Mouse (Mus musculus) C2C12 (cell line): ENCODE measurements at regions not wholly inside any gene's neighbourhood (a gene's known extent, or its start where the extent isn't known, plus 50 kb on each side); places are given as distances from the start of the nearest gene placed in this dataset.
A peak's percentile ranks its signal among the peaks of the same experiment; 100 is the strongest.

ENCODE experiments used
- CEBPB ChIP-seq: IDR thresholded peaks from one replicate; pipeline ENCODE4 v1.6.1; 2011; ENCODE audit warnings: low read depth, mild to moderate bottlenecking, control low read depth, moderate library complexity
- CTCF ChIP-seq: IDR thresholded peaks from one replicate; pipeline ENCODE4 v1.5.1; 2011; ENCODE audit not compliant: control insufficient read depth, insufficient read depth, insufficient read length
- FOSL1 ChIP-seq: IDR thresholded peaks from one replicate; pipeline ENCODE4 v1.8.0; 2011; ENCODE audit warnings: mild to moderate bottlenecking, low read length; ENCODE audit not compliant: poor library complexity, insufficient read depth, severe bottlenecking
- MAX ChIP-seq: IDR thresholded peaks from one replicate; pipeline ENCODE4 v1.6.1; 2011; ENCODE audit warnings: mild to moderate bottlenecking, control low read depth
- MYOD1 ChIP-seq: IDR thresholded peaks from one replicate; pipeline ENCODE4 v1.6.1; 2011; ENCODE audit warnings: low read depth; ENCODE audit not compliant: control insufficient read depth, insufficient read length
- MYOG ChIP-seq: IDR thresholded peaks from one replicate; pipeline ENCODE4 v1.6.1; 2011; ENCODE audit not compliant: control insufficient read depth, insufficient read length; ENCODE audit errors: extremely low read depth
- USF1 ChIP-seq: IDR thresholded peaks from one replicate; pipeline ENCODE4 v1.6.1; 2011; ENCODE audit warnings: low read depth, mild to moderate bottlenecking, control low read depth, moderate library complexity

DNA sequence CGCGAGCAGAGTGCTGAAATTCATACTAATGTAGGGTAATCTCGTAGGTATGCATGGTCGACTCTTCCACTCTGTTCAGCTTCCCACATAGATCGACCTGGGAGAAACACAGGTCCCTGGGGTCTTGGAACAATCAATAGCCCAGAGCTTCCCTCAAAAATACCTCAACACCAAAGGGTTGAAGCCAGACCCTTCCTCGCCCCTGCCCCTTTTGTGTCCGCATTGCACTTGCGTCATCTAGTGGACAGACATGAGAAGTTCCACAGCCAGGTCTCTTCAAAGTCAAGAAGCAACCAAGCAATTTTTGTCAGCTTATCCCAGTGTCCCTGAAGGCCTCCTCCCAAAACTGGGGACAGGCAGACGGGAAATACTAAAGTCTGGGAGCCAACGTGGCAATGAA is 65.1 kb upstream of the Foxa2 start:
- peak; percentile 35 for TF ChIP-seq CTCF
- TF ChIP-seq CEBPB, result no peak
- TF ChIP-seq MYOD1, result no peak
- no peak for TF ChIP-seq MYOG
- TF ChIP-seq MAX, result no peak
- TF ChIP-seq USF1, result no peak
- TF ChIP-seq FOSL1, result no peak
